Mouse (Mus musculus): ENCODE measurements around the gene Gm3182. TPM values are rescaled to one million over a fixed set of nuclear protein-coding genes. Genes with fewer than 3 reads are reported as not detected.
"Not testable (repeated sequence)": the region's sequence is repeated elsewhere in the genome, so short reads cannot be mapped to it uniquely, and the experiment has no call there.

Gene Gm3182
- polyA plus RNA-seq (2015; fragmentation: Nextera tagmentation; extraction: Ambion mirVana), result not detected in 2 replicates

- H3K36me3 ChIP-seq (replicated peaks); ATAC-seq (replicated peaks); H3K9me3 ChIP-seq; H3K4me3 ChIP-seq; H3K27ac ChIP-seq; H3K4me1 ChIP-seq; H3K9ac ChIP-seq; H3K27me3 ChIP-seq (replicated peaks); H3K4me2 ChIP-seq: not testable (repeated sequence)
- 81% methylated on average over 1 of the region's 2 CpGs for WGBS
Observed at GRCm38 (mm10) chr14:4481445-4481844, at the start of gene Gm3182. Gene Gm3182 (plus strand): TSS chr14:4481745.

- 4% methylated on average over 20 of the region's 25 CpGs for WGBS
- Histone ChIP-seq H3K27ac (peak overlapping the region; percentile 38; the same call in 1 of the 2 replicates), H3K9ac (0 out of 2 replicates have a peak overlapping the region, but pooled peaks have one; percentile 29), H3K4me2 (peak overlapping the region; percentile 54), H3K4me3 (peak overlapping the region; percentile 38)
- H3K36me3 ChIP-seq (replicated peaks); ATAC-seq (replicated peaks); H3K4me1 ChIP-seq; H3K9me3 ChIP-seq; H3K27me3 ChIP-seq (replicated peaks): not testable (repeated sequence)
Observed at GRCm38 (mm10) chr14:4499425-4499824, 17.9 kb downstream of the Gm3182 start.

Other genes with a start within 250 kb of the Gm3182 start
- gene Gm3138, start 232.1 kb upstream of the Gm3182 start, polyA plus RNA-seq (2015; fragmentation: Nextera tagmentation; extraction: Ambion mirVana), result not detected in 2 replicates
- gene Gm3149, start 164.5 kb upstream of the Gm3182 start, polyA plus RNA-seq (2015; fragmentation: Nextera tagmentation; extraction: Ambion mirVana), result not detected in 2 replicates
- 6.4 and 7.9 TPM in 2 replicates for gene 2610042L04Rik, start 147.0 kb upstream of the Gm3182 start, polyA plus RNA-seq (2015; fragmentation: Nextera tagmentation; extraction: Ambion mirVana)
- gene Gm3159, start 84.2 kb upstream of the Gm3182 start, polyA plus RNA-seq (2015; fragmentation: Nextera tagmentation; extraction: Ambion mirVana), result not detected in 2 replicates
- gene Gm3164, start 66.3 kb upstream of the Gm3182 start, polyA plus RNA-seq (2015; fragmentation: Nextera tagmentation; extraction: Ambion mirVana), result 4.5 and 5.6 TPM in 2 replicates
- gene Gm3173, start 50.8 kb upstream of the Gm3182 start, polyA plus RNA-seq (2015; fragmentation: Nextera tagmentation; extraction: Ambion mirVana), result 1.2 and 2.4 TPM in 2 replicates
- not detected in 2 replicates for gene Gm3047, start 73.7 kb downstream of the Gm3182 start, polyA plus RNA-seq (2015; fragmentation: Nextera tagmentation; extraction: Ambion mirVana)
- gene Gm8159, start 150.6 kb downstream of the Gm3182 start, polyA plus RNA-seq (2015; fragmentation: Nextera tagmentation; extraction: Ambion mirVana), result not detected in 2 replicates
- 1.0 and 1.4 TPM in 2 replicates for gene Gm3239, start 182.4 kb downstream of the Gm3182 start, polyA plus RNA-seq (2015; fragmentation: Nextera tagmentation; extraction: Ambion mirVana)
- gene Gm7876, start 227.5 kb downstream of the Gm3182 start, polyA plus RNA-seq (2015; fragmentation: Nextera tagmentation; extraction: Ambion mirVana), result not detected in 2 replicates
- 3.3 and 3.4 TPM in 2 replicates for gene Gm3252, start 245.0 kb downstream of the Gm3182 start, polyA plus RNA-seq (2015; fragmentation: Nextera tagmentation; extraction: Ambion mirVana)